Mouse (Mus musculus) heart, postnatal 25 days (tissue): Measurements from ENCODE around the gene Pigu. TPM values are rescaled to one million over a fixed set of nuclear protein-coding genes. Genes with fewer than 3 reads are reported as not detected.

Source experiments
- DNase-seq: peaks from one replicate; pipeline ENCODE4 v3.0.0; 2022; ENCODE audit warnings: low spot score
- intact Hi-C: fragments of 180-260 bp; cut with DNase I; formaldehyde crosslinking; loops from one replicate; pipeline ENCODE4 v1.15.1; 2025
- total RNA-seq, 2 experiments: library from RNA; stranded (reverse); gene quantifications; 2 replicates each; pipeline ENCODE4 v1.2.3; 2021

Pigu gene
- total RNA-seq, 2 experiments from 2014 or later = 28.4 to 28.7 TPM

GRCm38 (mm10) chr2:155373302-155373701 is 16.1 kb upstream of the Pigu start:
- DNase-seq = no peak
- intact Hi-C loops = no loop called here

GRCm38 (mm10) chr2:155372451-155372850 is 15.2 kb upstream of the Pigu start:
- intact Hi-C loops = no loop called here
- no peak for DNase-seq

GRCm38 (mm10) chr2:155369333-155369883 is 12.2 kb upstream of the Pigu start:
- peak; percentile 44 for DNase-seq
- intact Hi-C loops = no loop called here

- DNase-seq = no peak
- intact Hi-C loops = no loop called here
Observed at GRCm38 (mm10) chr2:155367635-155368284, 10.5 kb upstream of the Pigu start.

GRCm38 (mm10) chr2:155357686-155358399 is 613 bp upstream of the Pigu start:
- intact Hi-C loops = loop anchor here (2.0 kb wide), 1 partner anchor 23 kb away; the partner anchor contains the start of gene Trp53inp2
- DNase-seq = no peak

GRCm38 (mm10) chr2:155354402-155354801 is 2.8 kb downstream of the Pigu start:
- no peak for DNase-seq
- intact Hi-C loops = no loop called here

- intact Hi-C loops = no loop called here
- DNase-seq = no peak
Observed at GRCm38 (mm10) chr2:155346670-155347069, 10.6 kb downstream of the Pigu start.

- intact Hi-C loops = no loop called here
- no peak for DNase-seq
Observed at GRCm38 (mm10) chr2:155340166-155340565, 17.1 kb downstream of the Pigu start.

GRCm38 (mm10) chr2:155336254-155336653 is 21.0 kb downstream of the Pigu start:
- no peak for DNase-seq
- intact Hi-C loops = no loop called here

GRCm38 (mm10) chr2:155335231-155335630 is 22.0 kb downstream of the Pigu start:
- intact Hi-C loops = no loop called here
- DNase-seq = no peak

- intact Hi-C loops = no loop called here
Observed at GRCm38 (mm10) chr2:155333421-155333820, 23.8 kb downstream of the Pigu start.

GRCm38 (mm10) chr2:155331351-155331750 is 25.9 kb downstream of the Pigu start:
- no peak for DNase-seq
- intact Hi-C loops = no loop called here

More at GRCm38 (mm10) chr2:155333421-155333820, 23.8 kb downstream of the Pigu start:
- no peak for DNase-seq

- intact Hi-C loops = no loop called here
- no peak for DNase-seq
Observed at GRCm38 (mm10) chr2:155330811-155331210, 26.4 kb downstream of the Pigu start.

GRCm38 (mm10) chr2:155329707-155330106 is 27.5 kb downstream of the Pigu start:
- intact Hi-C loops = no loop called here
- DNase-seq = no peak

- intact Hi-C loops = no loop called here
- no peak for DNase-seq
Observed at GRCm38 (mm10) chr2:155328906-155329305, 28.3 kb downstream of the Pigu start.

- intact Hi-C loops = no loop called here
- no peak for DNase-seq
Observed at GRCm38 (mm10) chr2:155327906-155328305, 29.3 kb downstream of the Pigu start.

- intact Hi-C loops = no loop called here
Observed at GRCm38 (mm10) chr2:155326001-155326400, 31.2 kb downstream of the Pigu start.

GRCm38 (mm10) chr2:155320596-155320995 is 36.6 kb downstream of the Pigu start:
- peak; percentile 15 for DNase-seq
- intact Hi-C loops = no loop called here

More at GRCm38 (mm10) chr2:155326001-155326400, 31.2 kb downstream of the Pigu start:
- no peak for DNase-seq

- intact Hi-C loops = no loop called here
- no peak for DNase-seq
Observed at GRCm38 (mm10) chr2:155318618-155319017, 38.6 kb downstream of the Pigu start.

- no peak for DNase-seq
- intact Hi-C loops = no loop called here
Observed at GRCm38 (mm10) chr2:155313671-155314070, 43.6 kb downstream of the Pigu start.

GRCm38 (mm10) chr2:155308936-155309592 is 48.2 kb downstream of the Pigu start:
- DNase-seq = no peak

More at GRCm38 (mm10) chr2:155308936-155309592, 48.2 kb downstream of the Pigu start:
- intact Hi-C loops = no loop called here
